Mouse (Mus musculus) myocyte (in vitro differentiated cells): Measurements from ENCODE around the gene Tnpo2. TPM values are rescaled to one million over a fixed set of nuclear protein-coding genes. Genes with fewer than 3 reads are reported as not detected.
"Not testable (repeated sequence)": the region's sequence is repeated elsewhere in the genome, so short reads cannot be mapped to it uniquely, and the experiment has no call there.

ENCODE experiments used
- H3K27me3 ChIP-seq: one replicate; pipeline ENCODE4 v1.6.1; 2011; ENCODE audit not compliant: control insufficient read depth, insufficient read depth, insufficient read length
- H3K36me3 ChIP-seq: one replicate; pipeline ENCODE4 v1.6.1; 2011; ENCODE audit not compliant: control insufficient read depth, insufficient read depth
- H3K4me2 ChIP-seq: one replicate; pipeline ENCODE4 v1.6.1; 2011; ENCODE audit warnings: low read depth, control low read depth
- H3K4me3 ChIP-seq: one replicate; pipeline ENCODE4 v1.5.1; 2011; ENCODE audit warnings: mild to moderate bottlenecking, control low read depth, moderate library complexity
- H3K79me2 ChIP-seq: one replicate; pipeline ENCODE4 v1.6.1; 2011; ENCODE audit not compliant: control insufficient read depth, insufficient read depth
- H3ac ChIP-seq: one replicate; pipeline ENCODE4 v1.6.1; 2011; ENCODE audit not compliant: control insufficient read depth, insufficient read length
- CEBPB ChIP-seq: IDR thresholded peaks from 2 replicates; pipeline ENCODE4 v1.6.1; 2011; ENCODE audit warnings: mild to moderate bottlenecking, moderate library complexity; ENCODE audit not compliant: poor library complexity, insufficient read depth, severe bottlenecking
- E2F4 ChIP-seq: IDR thresholded peaks from one replicate; pipeline ENCODE4 v1.6.1; 2011; ENCODE audit warnings: mild to moderate bottlenecking, control low read depth, moderate library complexity; ENCODE audit not compliant: insufficient read depth
- MAX ChIP-seq: IDR thresholded peaks from one replicate; pipeline ENCODE4 v1.6.1; 2011; ENCODE audit warnings: low read depth, mild to moderate bottlenecking, control low read depth
- MYOD1 ChIP-seq, 3 experiments: IDR thresholded peaks; one replicate each; pipeline ENCODE4 v1.6.1; 2011; ENCODE audit warnings: control low read depth in 2 of 3, low read depth in 2 of 3, mild to moderate bottlenecking in 2 of 3, moderate library complexity in 1 of 3; ENCODE audit not compliant: insufficient read length in 2 of 3, control insufficient read depth in 1 of 3
- MYOG ChIP-seq, 3 experiments: IDR thresholded peaks; one replicate each; pipeline ENCODE4 v1.6.1; 2011; ENCODE audit warnings: control low read depth in 2 of 3, low read depth in 2 of 3, mild to moderate bottlenecking in 2 of 3; ENCODE audit not compliant: insufficient read length in 2 of 3, control insufficient read depth in 1 of 3, insufficient read depth in 1 of 3
- POLR2A ChIP-seq: IDR thresholded peaks from one replicate; pipeline ENCODE4 v1.6.1; 2011; ENCODE audit warnings: low read depth, mild to moderate bottlenecking, control low read depth, moderate library complexity; ENCODE audit not compliant: insufficient read length
- POLR2AphosphoS2 ChIP-seq: IDR thresholded peaks from one replicate; pipeline ENCODE4 v1.6.1; 2011; ENCODE audit warnings: low read depth, control low read depth; ENCODE audit not compliant: insufficient read length
- REST ChIP-seq: IDR thresholded peaks from one replicate; pipeline ENCODE4 v1.6.1; 2011; ENCODE audit warnings: mild to moderate bottlenecking, control low read depth, moderate library complexity; ENCODE audit not compliant: insufficient read depth, insufficient read length
- SRF ChIP-seq: IDR thresholded peaks from one replicate; pipeline ENCODE4 v1.6.1; 2011; ENCODE audit warnings: low read depth; ENCODE audit not compliant: control insufficient read depth, insufficient read length
- TCF12 ChIP-seq: IDR thresholded peaks from one replicate; pipeline ENCODE4 v1.6.1; 2011; ENCODE audit warnings: mild to moderate bottlenecking, control low read depth; ENCODE audit not compliant: poor library complexity, insufficient read depth, severe bottlenecking
- TCF3 ChIP-seq: IDR thresholded peaks from one replicate; pipeline ENCODE4 v1.6.1; 2011; ENCODE audit warnings: low read depth, control low read depth; ENCODE audit not compliant: insufficient read length
- USF1 ChIP-seq: IDR thresholded peaks from one replicate; pipeline ENCODE4 v1.6.1; 2011; ENCODE audit warnings: low read depth, mild to moderate bottlenecking, control low read depth, moderate library complexity
- polyA plus RNA-seq: library from polyadenylated mRNA; unstranded; fragments of >200 nt; fragmentation: generic; extraction: Trizol; gene quantifications from one replicate; pipeline ENCODE4 v1.2.1, GENCODE M21; 2012; ENCODE audit warnings: missing spikeins

Tnpo2 gene
- polyA plus RNA-seq, 1 experiment = 46.3 TPM

DNA sequence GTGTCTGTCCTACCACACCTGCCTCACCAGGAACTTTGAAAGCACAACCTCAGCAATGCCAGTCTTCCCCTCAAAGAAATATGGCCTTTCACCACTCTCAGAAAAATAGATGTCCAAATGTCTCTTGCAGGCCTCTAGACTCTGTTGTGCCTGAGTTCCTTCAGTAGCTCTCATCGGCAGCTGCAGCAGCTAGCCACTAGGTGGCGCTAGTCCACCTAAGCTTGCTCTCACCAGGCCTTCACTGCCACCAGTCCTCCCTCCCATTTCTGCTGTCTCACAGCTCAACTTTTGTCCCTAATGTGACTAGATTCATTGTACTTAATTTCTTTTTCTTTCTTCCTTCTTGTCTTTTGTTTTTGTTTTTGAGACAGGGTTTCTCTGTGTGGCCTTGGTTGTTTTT lies 40.3 kb downstream of the Tnpo2 start:
- TF ChIP-seq TCF3 (no peak), POLR2A (no peak), MYOD1 (IDR thresholded peaks at IDR 0.05; ENCODE audit: control insufficient read depth in 1 of 3, insufficient read length in 2 of 3, low read depth in 2 of 3) (no peak), POLR2AphosphoS2 (no peak), TCF12 (no peak), USF1 (no peak), CEBPB (no peak), SRF (no peak), MAX (no peak), E2F4 (no peak), MYOG (IDR thresholded peaks at IDR 0.05; ENCODE audit: control insufficient read depth in 1 of 3, insufficient read depth in 1 of 3, insufficient read length in 2 of 3, low read depth in 2 of 3) (no peak), REST (no peak)
- Histone ChIP-seq H3K4me2 (no peak overlapping the region), H3K27me3 (no peaks in the 10 kb centered on the region), H3K36me3 (peaks cover 12% of the 10 kb centered on the region), H3K79me2 (peaks cover 9% of the 10 kb centered on the region), H3K4me3 (no peak overlapping the region), H3ac (no peak overlapping the region)

GRCm38 (mm10) chr8:85080214-85080531 lies 43.5 kb downstream of the Tnpo2 start:
- TF ChIP-seq CEBPB = no peak
- TF ChIP-seq POLR2A = peak; percentile 5
- no peak for TF ChIP-seq USF1
- no peak for TF ChIP-seq SRF
- TF ChIP-seq MAX = no peak
- peak; percentile 12 for TF ChIP-seq POLR2AphosphoS2
- no peak for TF ChIP-seq TCF3
- TF ChIP-seq MYOD1 (IDR thresholded peaks at IDR 0.05; ENCODE audit: control insufficient read depth in 1 of 3, insufficient read length in 2 of 3, low read depth in 2 of 3) = no peak
- no peak for TF ChIP-seq E2F4
- peaks cover 7% of the 10 kb centered on the region for H3K36me3 ChIP-seq
- peak overlapping the region; percentile 83 for H3K4me2 ChIP-seq
- H3K79me2 ChIP-seq = peaks cover 9% of the 10 kb centered on the region
- peak overlapping the region; percentile 96 for H3K4me3 ChIP-seq
- no peaks in the 10 kb centered on the region for H3K27me3 ChIP-seq
- peak overlapping the region; percentile 74 for H3ac ChIP-seq

- peaks cover 9% of the 10 kb centered on the region for H3K79me2 ChIP-seq
- H3K36me3 ChIP-seq = peaks cover 2% of the 10 kb centered on the region
- H3K27me3 ChIP-seq = no peaks in the 10 kb centered on the region
- H3ac ChIP-seq = peak within 1 kb of the TSS; percentile 74
- peak; percentile 0 for TF ChIP-seq POLR2A
- no peak for TF ChIP-seq MYOD1 (IDR thresholded peaks at IDR 0.05; ENCODE audit: control insufficient read depth in 1 of 3, insufficient read length in 2 of 3, low read depth in 2 of 3)
- H3K4me3 ChIP-seq = peak within 1 kb of the TSS; percentile 96
- peak within 1 kb of the TSS; percentile 83 for H3K4me2 ChIP-seq
These were observed 44.0 kb downstream of the Tnpo2 start, which contains the start of gene Wdr83os for GRCm38 (mm10) chr8:85080532-85081215. Gene Wdr83os (plus strand): TSS chr8:85080740.

GRCm38 (mm10) chr8:85081216-85081555 lies 44.5 kb downstream of the Tnpo2 start, which contains the start of gene Wdr83:
Gene Wdr83 (minus strand): TSS chr8:85081306.
- H3K36me3 ChIP-seq = no peaks in the 10 kb centered on the region
- peak within 1 kb of the TSS; percentile 83 for H3K4me2 ChIP-seq
- peak within 1 kb of the TSS; percentile 96 for H3K4me3 ChIP-seq
- H3K27me3 ChIP-seq = no peaks in the 10 kb centered on the region
- H3K79me2 ChIP-seq = peaks cover 9% of the 10 kb centered on the region
- TF ChIP-seq CEBPB = no peak
- TF ChIP-seq POLR2AphosphoS2 = no peak
- TF ChIP-seq E2F4 = no peak
- TF ChIP-seq POLR2A = no peak
- H3ac ChIP-seq = peak within 1 kb of the TSS; percentile 74

- H3K4me3 ChIP-seq = peak overlapping the region; percentile 96
- H3K79me2 ChIP-seq, H3K36me3 ChIP-seq, H3K27me3 ChIP-seq, H3K4me2 ChIP-seq, H3ac ChIP-seq: not testable (repeated sequence)
These were observed 45.5 kb downstream of the Tnpo2 start for GRCm38 (mm10) chr8:85082169-85082568.
